Mouse (Mus musculus): ENCODE measurements around the gene Cebpb.

- TF ChIP-seq POLR2A (IDR thresholded peaks at IDR 0.05; ENCODE audit: insufficient read depth, low read depth, low read length) (no peak), CTCF (IDR thresholded peaks at IDR 0.05; ENCODE audit: insufficient read depth, low read depth, low read length) (no peak)
Observed at GRCm38 (mm10) chr2:167687250-167687586, 1.5 kb upstream of the Cebpb start.

Measured in olfactory bulb, adult 2 months (tissue).